Mouse (Mus musculus) testis, adult 2 months (tissue): Measurements from ENCODE around the gene Sacm1l. TPM values are rescaled to one million over a fixed set of nuclear protein-coding genes. Genes with fewer than 3 reads are reported as not detected.

Experiments
- H3K27ac ChIP-seq: fragments of 200-500 bp; 2 replicates; pipeline ENCODE4 v1.5.1; 2012; ENCODE audit warnings: low read depth, low read length; ENCODE audit not compliant: control insufficient read depth, insufficient read depth
- H3K27me3 ChIP-seq: fragments of 200-500 bp; 2 replicates; pipeline ENCODE4 v1.6.1; 2012; ENCODE audit warnings: mild to moderate bottlenecking, low read length, moderate library complexity; ENCODE audit not compliant: control insufficient read depth, insufficient read depth
- H3K36me3 ChIP-seq: fragments of 200-500 bp; 2 replicates; pipeline ENCODE4 v1.6.1; 2012; ENCODE audit warnings: mild to moderate bottlenecking, low read length; ENCODE audit not compliant: control insufficient read depth, insufficient read depth
- H3K4me1 ChIP-seq: fragments of 200-500 bp; 2 replicates; pipeline ENCODE4 v1.6.1; 2012; ENCODE audit warnings: low read length; ENCODE audit not compliant: control insufficient read depth, insufficient read depth
- H3K4me3 ChIP-seq: fragments of 200-500 bp; 2 replicates; pipeline ENCODE4 v1.5.1; 2012; ENCODE audit warnings: low read depth, mild to moderate bottlenecking, low read length, moderate library complexity, mixed read lengths; ENCODE audit not compliant: control insufficient read depth
- CTCF ChIP-seq: fragments of 200-500 bp; IDR thresholded peaks from 2 replicates; pipeline ENCODE4 v1.5.1; 2012; ENCODE audit warnings: low read depth, mild to moderate bottlenecking, inconsistent platforms, low read length, moderate library complexity; ENCODE audit not compliant: control insufficient read depth, insufficient read depth, insufficient replicate concordance
- POLR2A ChIP-seq: fragments of 200-500 bp; IDR thresholded peaks from 2 replicates; pipeline ENCODE4 v1.6.1; 2012; ENCODE audit warnings: low read depth, mild to moderate bottlenecking, inconsistent platforms, low read length, moderate library complexity; ENCODE audit not compliant: control insufficient read depth
- polyA plus RNA-seq: library from polyadenylated mRNA; depleted of rRNA; stranded (reverse); fragments of >200 nt; gene quantifications from 2 replicates; pipeline ENCODE4 v1.2.3, GENCODE M21; 2012

Gene Sacm1l
- polyA plus RNA-seq, 1 experiment: 5.1 TPM

DNA sequence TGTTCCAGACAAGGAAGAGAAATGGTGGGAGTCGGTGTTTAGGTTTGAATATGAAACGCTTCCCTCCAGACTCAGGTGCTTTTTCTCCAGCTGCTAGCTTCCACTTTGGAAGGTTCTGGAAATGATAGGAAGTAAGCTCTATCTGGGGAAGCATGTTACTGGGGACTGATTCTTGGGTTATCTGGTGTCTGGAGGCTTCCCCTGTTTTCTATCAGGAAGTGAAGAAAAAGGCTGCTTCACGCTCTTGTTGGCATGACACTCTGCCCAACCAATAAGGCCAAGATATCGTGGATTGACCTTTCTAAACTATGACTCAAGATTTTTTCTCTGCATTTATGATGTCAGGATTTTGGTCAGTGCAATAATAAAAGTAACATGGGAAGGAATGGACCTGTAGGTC is 65.6 kb downstream of the Sacm1l start:
- H3K4me1 ChIP-seq: no peaks in the 10 kb centered on the region
- H3K36me3 ChIP-seq: no peaks in the 10 kb centered on the region
- TF ChIP-seq POLR2A: no peak
- no peaks in the 10 kb centered on the region for H3K27me3 ChIP-seq
- no peak overlapping the region for H3K27ac ChIP-seq
- H3K4me3 ChIP-seq: no peak overlapping the region

DNA sequence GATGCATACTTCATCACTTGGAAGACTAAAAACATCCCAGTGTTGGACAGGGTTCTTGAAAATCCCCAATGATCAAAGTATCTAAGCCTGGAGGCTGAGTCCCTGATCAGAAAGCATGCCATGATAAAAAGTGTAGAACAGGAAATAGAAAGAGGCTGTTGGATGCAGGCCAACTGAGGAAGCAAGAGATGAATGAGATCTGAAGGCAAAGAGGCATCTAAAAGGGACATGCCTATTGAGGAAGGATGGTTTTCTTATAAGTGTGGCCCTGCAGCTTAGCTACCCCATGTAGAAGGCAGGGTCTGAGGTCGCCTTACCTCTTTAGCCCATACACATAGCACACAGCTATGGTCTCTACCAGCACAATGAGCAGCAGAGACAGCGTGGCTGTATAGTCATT is 67.4 kb downstream of the Sacm1l start:
- no peak overlapping the region for H3K27ac ChIP-seq
- no peak overlapping the region for H3K4me3 ChIP-seq
- H3K4me1 ChIP-seq: no peaks in the 10 kb centered on the region
- H3K27me3 ChIP-seq: no peaks in the 10 kb centered on the region
- TF ChIP-seq CTCF: no peak
- TF ChIP-seq POLR2A: no peak
- H3K36me3 ChIP-seq: no peaks in the 10 kb centered on the region

DNA sequence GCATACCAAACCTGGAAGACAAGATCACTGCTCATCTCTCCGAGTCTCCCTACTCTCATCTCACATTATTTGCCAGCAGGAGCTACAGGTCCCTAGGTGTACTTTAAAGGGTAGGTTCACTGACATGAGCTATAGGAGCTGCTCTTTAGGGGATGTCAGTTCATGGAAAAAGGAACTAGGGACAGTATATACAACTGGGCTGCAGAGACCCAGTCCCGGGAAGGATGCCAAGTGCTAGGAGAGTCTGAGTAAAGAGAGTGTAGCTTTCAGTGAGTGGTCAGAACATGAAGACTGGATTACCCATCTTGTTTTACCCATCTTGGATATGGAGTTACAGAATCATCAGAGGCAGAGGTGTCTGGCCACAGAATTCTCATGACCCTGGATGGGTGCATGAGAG is 67.8 kb downstream of the Sacm1l start:
- no peaks in the 10 kb centered on the region for H3K27me3 ChIP-seq
- no peak for TF ChIP-seq CTCF
- no peak for TF ChIP-seq POLR2A

DNA sequence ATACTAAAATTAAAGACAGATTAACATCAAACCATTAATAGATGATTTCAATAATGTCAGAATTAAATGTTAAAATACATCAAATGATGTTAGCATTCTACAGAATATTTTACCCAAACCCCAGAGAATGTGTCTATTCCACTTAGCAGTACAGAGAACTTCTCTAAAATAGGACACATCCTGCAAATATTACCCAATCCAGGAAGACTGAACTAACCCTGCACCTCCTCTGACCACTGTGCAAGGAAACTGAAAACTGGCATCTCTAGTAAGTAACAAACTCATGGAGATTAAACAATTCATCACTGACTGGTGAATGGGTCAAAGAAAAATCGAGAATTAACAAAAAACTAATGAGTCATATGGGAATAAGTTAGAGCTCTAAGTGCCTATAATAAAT is 72.0 kb downstream of the Sacm1l start:
- no peak overlapping the region for H3K27ac ChIP-seq
- no peaks in the 10 kb centered on the region for H3K27me3 ChIP-seq
- H3K4me3 ChIP-seq: no peak overlapping the region
- no peaks in the 10 kb centered on the region for H3K36me3 ChIP-seq
- H3K4me1 ChIP-seq: no peaks in the 10 kb centered on the region
- TF ChIP-seq POLR2A (no peak), CTCF (no peak)

More for the DNA sequence above, 67.8 kb downstream of the Sacm1l start:
- no peak overlapping the region for H3K4me3 ChIP-seq
- H3K36me3 ChIP-seq: no peaks in the 10 kb centered on the region
- H3K27ac ChIP-seq: no peak overlapping the region
- no peaks in the 10 kb centered on the region for H3K4me1 ChIP-seq

DNA sequence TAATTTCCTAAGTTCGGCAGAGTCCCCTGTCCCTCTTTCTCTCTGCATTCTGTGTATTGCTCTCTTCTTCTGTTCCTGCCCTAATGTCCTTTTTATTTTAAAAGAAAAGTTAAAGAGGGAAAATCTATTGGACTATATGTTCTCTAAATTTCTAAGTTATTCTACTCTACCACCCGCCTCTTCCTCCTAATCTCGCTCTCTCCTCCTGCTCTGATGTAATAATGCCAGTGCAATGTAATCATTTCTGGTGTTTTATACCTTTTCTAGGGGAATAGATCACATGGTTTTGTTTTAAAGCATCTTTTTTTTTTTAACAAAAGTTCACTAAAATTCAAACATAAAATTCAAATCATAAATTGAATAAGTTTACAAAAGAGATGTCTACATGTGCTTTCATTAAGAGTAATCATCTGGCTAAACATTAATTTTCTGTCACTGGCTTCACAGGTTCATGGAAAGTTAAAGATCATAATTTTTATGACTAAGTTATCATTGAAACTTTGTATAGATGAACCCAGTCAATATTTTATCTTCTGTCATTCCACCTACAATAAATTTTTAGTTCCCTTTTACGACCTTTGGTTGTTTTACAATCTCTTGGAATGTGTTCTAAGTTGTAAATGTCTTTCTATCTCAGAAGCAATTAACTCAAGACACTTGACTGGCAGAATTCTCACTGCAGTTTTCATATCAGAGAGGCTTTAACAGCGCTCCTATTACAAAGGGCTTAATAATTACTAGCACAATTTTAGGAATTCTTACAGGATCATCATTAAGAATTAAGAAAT is 90.9 kb downstream of the Sacm1l start:
- H3K4me1 ChIP-seq: no peaks in the 10 kb centered on the region
- no peak for TF ChIP-seq POLR2A
- no peak overlapping the region for H3K4me3 ChIP-seq
- no peaks in the 10 kb centered on the region for H3K27me3 ChIP-seq
- H3K27ac ChIP-seq: no peak overlapping the region
- no peaks in the 10 kb centered on the region for H3K36me3 ChIP-seq

DNA sequence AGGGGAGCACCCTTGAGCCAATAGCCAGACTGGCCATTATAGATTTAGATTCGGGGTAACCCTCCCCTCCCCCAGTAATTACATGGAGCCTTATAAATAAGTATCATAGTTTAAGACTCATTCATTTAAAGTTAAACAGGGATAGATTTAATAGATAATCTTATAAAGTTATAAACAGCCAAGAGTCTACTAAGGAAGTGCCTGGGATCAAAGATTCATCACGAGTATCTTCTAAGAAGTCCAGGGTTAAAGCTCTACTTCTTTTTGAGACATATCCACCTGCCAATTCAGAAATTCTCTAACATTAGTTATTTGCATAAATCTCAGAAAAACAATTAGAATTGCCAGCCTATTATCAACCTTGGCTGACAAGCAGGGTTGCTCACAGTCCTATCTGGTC is 95.2 kb downstream of the Sacm1l start:
- Histone ChIP-seq H3K27me3 (no peaks in the 10 kb centered on the region), H3K4me3 (no peak overlapping the region), H3K4me1 (no peaks in the 10 kb centered on the region), H3K27ac (no peak overlapping the region), H3K36me3 (no peaks in the 10 kb centered on the region)
- TF ChIP-seq CTCF (no peak), POLR2A (no peak)

DNA sequence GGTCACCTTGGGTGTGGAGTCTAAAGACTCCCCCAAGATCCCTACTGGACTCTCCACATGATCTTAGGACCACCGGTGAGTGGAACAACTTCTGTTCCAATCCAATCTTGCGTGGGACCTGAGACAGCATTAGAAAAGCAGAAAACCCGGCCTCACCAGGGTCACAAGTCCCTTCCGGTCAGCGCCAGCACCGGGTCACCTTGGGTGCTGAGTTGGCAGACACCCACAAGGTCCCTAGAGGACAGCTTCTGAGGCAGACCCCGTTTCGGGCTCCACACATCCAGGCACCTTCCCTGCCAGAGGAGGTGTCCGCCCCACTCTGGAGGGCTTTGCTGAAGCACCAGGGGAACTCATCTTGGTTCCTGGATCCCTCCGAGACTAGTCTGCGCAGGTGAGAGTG is 96.3 kb downstream of the Sacm1l start:
- Histone ChIP-seq H3K36me3 (no peaks in the 10 kb centered on the region), H3K27ac (no peak overlapping the region), H3K27me3 (no peaks in the 10 kb centered on the region), H3K4me3 (no peak overlapping the region; the same call in 1 of the 2 replicates), H3K4me1 (no peaks in the 10 kb centered on the region)
- TF ChIP-seq CTCF (no peak), POLR2A (no peak)

DNA sequence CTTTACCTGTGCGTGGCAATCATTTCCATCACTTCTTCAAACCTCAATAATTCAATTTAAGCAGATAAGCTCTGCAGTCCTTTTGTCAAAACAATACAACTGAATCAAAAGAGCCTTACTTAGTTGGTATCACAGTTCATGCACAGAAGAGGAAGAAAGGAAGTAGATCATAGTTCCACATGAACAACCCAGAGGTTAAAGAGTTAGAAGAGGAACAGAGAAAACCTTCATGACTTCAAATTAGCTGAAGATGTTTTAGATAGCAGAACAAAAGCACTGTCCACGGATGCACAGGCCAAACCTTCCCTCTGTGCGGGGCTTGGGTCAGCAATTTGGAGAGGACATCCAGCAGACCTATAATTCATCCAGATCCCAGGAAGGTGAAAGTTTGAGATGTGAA is 102.1 kb downstream of the Sacm1l start:
- H3K27me3 ChIP-seq: no peaks in the 10 kb centered on the region

More for the DNA sequence above, 102.1 kb downstream of the Sacm1l start:
- TF ChIP-seq POLR2A: no peak
- no peak for TF ChIP-seq CTCF
- H3K27ac ChIP-seq: no peak overlapping the region
- H3K4me3 ChIP-seq: no peak overlapping the region
- no peaks in the 10 kb centered on the region for H3K36me3 ChIP-seq
- peaks cover under 1% of the 10 kb centered on the region for H3K4me1 ChIP-seq
